Mouse (Mus musculus) liver, adult 2 months (tissue): ENCODE measurements around the gene Tns4. TPM values are rescaled to one million over a fixed set of nuclear protein-coding genes. Genes with fewer than 3 reads are reported as not detected.

Source experiments
- DNase-seq: peaks from one replicate; pipeline ENCODE4 v3.0.0-alpha.2; 2011; ENCODE audit warnings: low read depth, low spot score; ENCODE audit errors: extremely low read depth
- H3K27ac ChIP-seq: fragments of 200-500 bp; replicated peaks from 2 replicates; pipeline ENCODE4 v1.5.1; 2012; ENCODE audit warnings: low read depth, mild to moderate bottlenecking, control low read depth, inconsistent platforms, low read length; ENCODE audit not compliant: insufficient read depth
- H3K27me3 ChIP-seq: fragments of 200-500 bp; 2 replicates; pipeline ENCODE4 v1.6.1; 2012; ENCODE audit warnings: mild to moderate bottlenecking, moderate library complexity, low read length, inconsistent platforms; ENCODE audit not compliant: control insufficient read depth, insufficient read depth
- H3K36me3 ChIP-seq: fragments of 200-500 bp; 2 replicates; pipeline ENCODE4 v1.6.1; 2012; ENCODE audit warnings: low read length, inconsistent platforms; ENCODE audit not compliant: control insufficient read depth, insufficient read depth
- H3K4me1 ChIP-seq: fragments of 200-500 bp; 2 replicates; pipeline ENCODE4 v1.6.1; 2011; ENCODE audit warnings: low read length; ENCODE audit not compliant: control insufficient read depth, insufficient read depth
- H3K4me3 ChIP-seq: fragments of 200-500 bp; 2 replicates; pipeline ENCODE4 v1.5.1; 2011; ENCODE audit warnings: low read depth, mild to moderate bottlenecking, control low read depth, low read length, moderate library complexity; ENCODE audit not compliant: insufficient read depth
- H3K79me2 ChIP-seq: fragments of 200-500 bp; 2 replicates; pipeline ENCODE4 v1.6.1; 2012; ENCODE audit warnings: inconsistent platforms, mild to moderate bottlenecking, low read length, moderate library complexity; ENCODE audit not compliant: control insufficient read depth, insufficient read depth
- H3K9ac ChIP-seq: fragments of 200-500 bp; 2 replicates; pipeline ENCODE4 v1.6.1; 2012; ENCODE audit warnings: low read depth, mild to moderate bottlenecking, control low read depth, inconsistent platforms, low read length
- CTCF ChIP-seq: fragments of 200-500 bp; IDR thresholded peaks from 2 replicates; pipeline ENCODE4 v1.5.1; 2011; ENCODE audit warnings: low read depth, low read length, control low read depth
- POLR2A ChIP-seq: fragments of 200-500 bp; IDR thresholded peaks from 2 replicates; pipeline ENCODE4 v1.6.1; 2011; ENCODE audit warnings: low read length, control low read depth; ENCODE audit not compliant: insufficient read depth; ENCODE audit errors: extremely low read depth
- WGBS: fragments of 180-500 bp; shearing (Covaris S2); methylation state at CpG from one replicate; pipeline ENCODE4 v1.1.7; 2018; 5-methylcytosine and 5-hydroxymethylcytosine counted together
- polyA plus RNA-seq: library from polyadenylated mRNA; depleted of rRNA; stranded (reverse); fragments of >200 nt; gene quantifications from 2 replicates; pipeline ENCODE4 v1.2.3, GENCODE M21; 2012; rRNA removed
- total RNA-seq: library from RNA; depleted of rRNA; stranded (reverse); fragments of >200 nt; gene quantifications from 2 replicates; pipeline ENCODE4 v1.2.3, GENCODE M21; 2014; rRNA removed

The Tns4 gene
- total and polyA plus RNA-seq, 2 experiments: 0.46 to 1.2 TPM

- Histone ChIP-seq H3K36me3 (no peaks in the 10 kb centered on the region), H3K4me1 (peaks cover 2% of the 10 kb centered on the region; the same call in 1 of the 2 replicates), H3K27me3 (no peaks in the 10 kb centered on the region), H3K79me2 (no peaks in the 10 kb centered on the region), H3K4me3 (no peak overlapping the region), H3K9ac (no peak overlapping the region), H3K27ac (no peak overlapping the region)
- TF ChIP-seq CTCF: no peak
- TF ChIP-seq POLR2A: no peak
- no peak for DNase-seq
- 93% methylated on average over 6 of the region's 6 CpGs for WGBS
Measured at GRCm38 (mm10) chr11:99019844-99020243, 69.3 kb downstream of the Tns4 start.

Other genes with a start within 250 kb of the Tns4 start
- 1.5 and 1.9 TPM in 2 replicates for gene Wipf2, start 225.7 kb downstream of the Tns4 start, total RNA-seq
- 3.1 TPM in 2 replicates for gene Wipf2, start 225.7 kb downstream of the Tns4 start, polyA plus RNA-seq
- gene Cdc6, start 181.5 kb downstream of the Tns4 start, total RNA-seq: 0.09 and 0.20 TPM in 2 replicates
- 0.07 TPM in 1 of 2 replicates, not detected in the other for gene Cdc6, start 181.5 kb downstream of the Tns4 start, polyA plus RNA-seq
- gene Rara, start 161.5 kb downstream of the Tns4 start, total RNA-seq: 3.7 and 4.5 TPM in 2 replicates
- 14.1 and 14.6 TPM in 2 replicates for gene Rara, start 161.5 kb downstream of the Tns4 start, polyA plus RNA-seq
- gene Gjd3, start 106.3 kb downstream of the Tns4 start, total RNA-seq: not detected in 2 replicates
- 0.11 TPM in 1 of 2 replicates, not detected in the other for gene Gjd3, start 106.3 kb downstream of the Tns4 start, polyA plus RNA-seq
- 1.8 and 4.2 TPM in 2 replicates for gene Top2a, start 65.1 kb downstream of the Tns4 start, total RNA-seq
- gene Top2a, start 65.1 kb downstream of the Tns4 start, polyA plus RNA-seq: 0.22 and 0.31 TPM in 2 replicates
- gene Igfbp4, start 48.1 kb downstream of the Tns4 start, total RNA-seq: 662 and 813 TPM in 2 replicates
- gene Igfbp4, start 48.1 kb downstream of the Tns4 start, polyA plus RNA-seq: 1,830 and 2,620 TPM in 2 replicates
- 0.55 and 0.74 TPM in 2 replicates for gene Ccr7, start 65.8 kb upstream of the Tns4 start, total RNA-seq
- gene Ccr7, start 65.8 kb upstream of the Tns4 start, polyA plus RNA-seq: 0.91 and 1.5 TPM in 2 replicates
- 25.5 and 35.9 TPM in 2 replicates for gene Smarce1, start 141.7 kb upstream of the Tns4 start, total RNA-seq
- 8.7 and 11.9 TPM in 2 replicates for gene Smarce1, start 141.7 kb upstream of the Tns4 start, polyA plus RNA-seq
- gene Krt222, start 154.8 kb upstream of the Tns4 start, total RNA-seq: 0.07 and 0.09 TPM in 2 replicates
- not detected in 2 replicates for gene Krt222, start 154.8 kb upstream of the Tns4 start, polyA plus RNA-seq
- gene Krt24, start 196.0 kb upstream of the Tns4 start, total RNA-seq: not detected in 2 replicates
- gene Krt24, start 196.0 kb upstream of the Tns4 start, polyA plus RNA-seq: not detected in 2 replicates
- not detected in 2 replicates for gene Krt25, start 233.6 kb upstream of the Tns4 start, total RNA-seq
- gene Krt25, start 233.6 kb upstream of the Tns4 start, polyA plus RNA-seq: not detected in 2 replicates
- not detected in 2 replicates for gene Krt26, start 248.7 kb upstream of the Tns4 start, total RNA-seq
- not detected in 2 replicates for gene Krt26, start 248.7 kb upstream of the Tns4 start, polyA plus RNA-seq